8 mouse cellular contexts compared by ENCODE assay signal in the genomic region with DNA sequence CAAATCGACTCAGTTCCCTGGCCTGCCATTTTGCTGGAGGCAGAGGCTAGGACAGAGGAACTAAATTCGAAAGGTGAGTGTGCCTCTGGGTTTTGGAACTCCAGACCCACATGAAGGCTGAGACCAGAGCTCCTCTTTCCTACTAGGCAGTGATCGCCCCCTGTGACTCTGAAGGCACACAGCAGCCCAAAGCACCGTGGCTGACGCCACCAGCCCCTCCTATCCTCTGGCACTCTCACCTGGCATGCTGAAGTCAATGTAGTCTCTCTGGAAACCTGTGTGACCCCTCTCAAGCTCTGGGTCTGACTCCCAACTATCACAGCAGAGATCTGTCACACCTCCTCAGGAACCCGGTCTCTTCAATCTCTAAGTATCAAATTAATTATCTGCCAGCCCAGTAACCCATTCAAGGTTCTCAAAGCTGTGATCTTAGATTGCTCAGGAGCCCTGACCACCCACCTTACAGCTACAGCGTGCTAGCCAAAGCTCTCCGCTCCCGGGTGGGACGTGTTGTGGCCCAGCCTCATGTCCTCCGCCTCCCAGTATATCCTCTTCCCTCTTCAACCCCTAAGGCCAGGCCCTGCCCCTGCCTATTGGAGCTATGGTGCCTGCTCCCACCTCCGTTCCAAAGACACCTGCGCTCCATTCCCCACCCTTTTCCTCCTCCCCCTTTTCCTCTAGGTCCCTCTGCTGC. TPM values are rescaled to one million over a fixed set of nuclear protein-coding genes. Genes with fewer than 3 reads are reported as not detected.
DNase-seq lines count a peak whose midpoint lies in the region; ATAC-seq lines count a peak whose summit lies in the region.

No protein-coding gene starts in this region.

- peaks cover 42% of the 10 kb centered on the region for H3K27me3 ChIP-seq in heart, embryonic 14.5 days (ENCODE audit: control insufficient read depth, insufficient read depth, low read length)
- 0 out of 2 replicates have a peak, but pooled peaks cover 2% of the 10 kb centered on the region for H3K27me3 ChIP-seq in forebrain, embryonic 16.5 days (replicated peaks; ENCODE audit: control insufficient read depth, insufficient read depth, low read length)

- no peaks in the 10 kb centered on the region for H3K9me3 ChIP-seq in heart, embryonic 14.5 days (ENCODE audit: control insufficient read depth, low read length)
- H3K9me3 ChIP-seq in forebrain, embryonic 16.5 days (ENCODE audit: control insufficient read depth, low read length): no peaks in the 10 kb centered on the region

- H3K36me3 ChIP-seq in heart, embryonic 14.5 days (ENCODE audit: control insufficient read depth, insufficient read depth, low read length): no peaks in the 10 kb centered on the region
- H3K36me3 ChIP-seq in forebrain, embryonic 16.5 days (ENCODE audit: control insufficient read depth, insufficient read depth): no peaks in the 10 kb centered on the region

- H3K9ac ChIP-seq in heart, embryonic 14.5 days (ENCODE audit: low read length): no peak overlapping the region
- H3K9ac ChIP-seq in forebrain, embryonic 16.5 days (replicated peaks; ENCODE audit: low read depth, low read length): peak overlapping the region; percentile 74

- no peak overlapping the region for H3K27ac ChIP-seq in heart, embryonic 14.5 days (replicated peaks in 1 of 2; ENCODE audit: control insufficient read depth in 1 of 2, insufficient read depth in 1 of 2, low read depth in 2 of 2, low read length in 2 of 2)
- no peak overlapping the region for H3K27ac ChIP-seq in forebrain, embryonic 16.5 days (ENCODE audit: low read length)

- H3K4me2 ChIP-seq in heart, embryonic 14.5 days (ENCODE audit: low read length): peak overlapping the region; percentile 100
- H3K4me2 ChIP-seq in forebrain, embryonic 16.5 days (ENCODE audit: low read length): peak overlapping the region; percentile 90

- H3K4me1 ChIP-seq in heart, embryonic 14.5 days (ENCODE audit: control insufficient read depth in 2 of 2, insufficient read depth in 2 of 2, low read length in 2 of 2): peaks cover 4 to 6% of the 10 kb centered on the region in 2 experiments; a peak in 2 of 4 replicates
- H3K4me1 ChIP-seq in forebrain, embryonic 16.5 days (replicated peaks; ENCODE audit: control insufficient read depth, insufficient read depth, low read length): peaks cover 13% of the 10 kb centered on the region

- no peak for ATAC-seq in heart, embryonic 14.5 days (ENCODE audit: insufficient number of reproducible peaks, insufficient read depth, low FRiP score, low read depth)
- peak; percentile 43 for ATAC-seq in forebrain, embryonic 16.5 days
- ATAC-seq in megakaryocyte progenitor cell, adult 5-6 weeks (replicated peaks; ENCODE audit: poor library complexity): no peak

- intact Hi-C loops in heart, postnatal 25 days (cut with DNase I): no loop called here
- intact Hi-C loops in left cerebral cortex, postnatal 4 days (cut with DNase I): no loop called here

- DNase-seq in heart, postnatal 25 days (ENCODE audit: low spot score): no peak
- peak; percentile 21 for DNase-seq in cerebellum, adult 11-12 months
- peak; percentile 59 for DNase-seq in left cerebral cortex, postnatal 4 days
- peak; percentile 61 for DNase-seq in retina, embryonic 14.5 days (ENCODE audit: low spot score)
- DNase-seq in layer of hippocampus, adult 9-10 months (ENCODE audit: low spot score): no peak

- WGBS in heart, embryonic 14.5 days: 10% methylated on average over 13 of the region's 13 CpGs
- 6% methylated on average over 13 of the region's 13 CpGs for WGBS in forebrain, embryonic 16.5 days

- H3K4me3 ChIP-seq in heart, embryonic 14.5 days (ENCODE audit: control insufficient read depth in 1 of 2, insufficient read depth in 1 of 2, low read depth in 1 of 2, low read length in 2 of 2): peak overlapping the region; percentile 66 to 67
- H3K4me3 ChIP-seq in forebrain, embryonic 16.5 days (replicated peaks; ENCODE audit: low read length): peak overlapping the region; percentile 82

RNA-seq across cellular contexts. Expression of gene Hs3st5, which starts 0.4 kb away (rescaled TPM):
- 0.19 and 0.42 TPM in 2 replicates for polyA plus RNA-seq in heart, embryonic 14.5 days (2014; fragmentation: Nextera tagmentation; extraction: Ambion mirVana)
- total RNA-seq in heart, postnatal 25 days (2021): 1 to 10 TPM; 1.8 to 1.9 TPM
- 9.0 and 10.7 TPM in 2 replicates for polyA plus RNA-seq in forebrain, embryonic 16.5 days (2015; fragmentation: Nextera tagmentation; extraction: Ambion mirVana)
- 10 to 100 TPM; 19.4 to 20.2 TPM for total RNA-seq in left cerebral cortex, postnatal 4 days (2021)
- not detected in 2 replicates for total RNA-seq in megakaryocyte progenitor cell, adult 5-6 weeks (2015)
- 0.07 TPM in 1 of 2 replicates, not detected in the other for total RNA-seq in megakaryocyte progenitor cell, adult 5-6 weeks (2017)

Comparison
In these comparisons a context has a peak if more than half of its experiments do, and no peak if none do; other contexts are left out.
1. DNase-seq: peak in cerebellum, adult 11-12 months (single experiment), left cerebral cortex, postnatal 4 days (single experiment) and retina, embryonic 14.5 days (single experiment); none in heart, postnatal 25 days (single experiment) and layer of hippocampus, adult 9-10 months (single experiment).
2. RNA of gene Hs3st5, which starts 0.4 kb away (total RNA-seq): 19.4 to 20.2 TPM in left cerebral cortex, postnatal 4 days; 1.8 to 1.9 TPM in heart, postnatal 25 days and 0.07 TPM in megakaryocyte progenitor cell, adult 5-6 weeks; every median in the first group is over 4 times any median in the second.